Mouse (Mus musculus) activated CD4-positive, CD25-positive, alpha-beta regulatory T cell, adult 4 months (primary cell): ENCODE results near the gene 4931406P16Rik. TPM values are rescaled to one million over a fixed set of nuclear protein-coding genes. Genes with fewer than 3 reads are reported as not detected.
"Not testable (repeated sequence)": the region's sequence is repeated elsewhere in the genome, so short reads cannot be mapped to it uniquely, and the experiment has no call there.

Source experiments
- ATAC-seq: one replicate; pipeline ENCODE4 v1.8.0; 2017
- polyA plus RNA-seq, 2 experiments: library from polyadenylated mRNA; unstranded; fragments of 100-300 nt; shearing (Covaris generic); gene quantifications; one replicate each; pipeline ENCODE4 v1.2.1; 2017

The 4931406P16Rik gene
- polyA plus RNA-seq, 2 experiments from 2014 or later, result 23.5 to 24.1 TPM

DNA sequence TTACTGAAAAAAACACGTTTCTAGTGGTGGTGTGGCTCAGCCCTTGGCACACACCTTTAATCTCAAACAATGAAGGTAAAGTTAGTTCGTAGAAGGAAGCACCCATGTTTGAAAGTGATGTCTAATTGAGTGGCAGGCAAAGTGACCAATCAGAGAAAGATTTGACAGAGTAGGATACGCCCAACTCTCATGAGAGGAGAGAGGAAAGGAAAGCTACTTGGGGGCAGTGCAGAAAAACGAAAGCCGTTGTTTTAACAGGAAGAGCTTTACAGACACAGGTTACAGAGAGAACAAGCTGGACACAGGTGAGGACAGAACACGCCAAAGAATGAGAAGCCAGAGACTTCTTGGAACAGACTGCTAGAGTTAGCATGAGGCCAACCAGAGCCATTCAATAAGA lies 107.0 kb downstream of the 4931406P16Rik start:
- ATAC-seq, result no peak

DNA sequence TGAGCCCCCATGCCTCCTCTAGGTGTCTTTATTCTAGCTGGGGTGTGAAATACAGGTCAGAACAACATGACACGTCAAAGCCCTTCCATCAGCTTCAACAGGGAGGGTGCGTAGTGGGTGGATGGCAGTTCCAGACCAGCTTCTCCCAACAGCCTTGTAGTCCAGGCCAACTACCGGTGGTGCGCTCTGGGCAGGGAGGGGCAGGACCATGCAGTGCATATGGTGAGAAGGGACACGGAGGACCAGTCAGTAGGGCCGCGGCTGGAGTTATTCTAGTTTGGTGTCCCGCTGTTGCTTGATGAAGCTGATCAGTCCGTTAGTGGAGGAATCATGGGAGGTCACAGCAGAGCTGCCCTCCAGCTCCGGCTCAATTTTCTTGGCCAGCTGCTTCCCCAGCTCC lies 111.2 kb downstream of the 4931406P16Rik start:
- ATAC-seq, result not testable (repeated sequence)

DNA sequence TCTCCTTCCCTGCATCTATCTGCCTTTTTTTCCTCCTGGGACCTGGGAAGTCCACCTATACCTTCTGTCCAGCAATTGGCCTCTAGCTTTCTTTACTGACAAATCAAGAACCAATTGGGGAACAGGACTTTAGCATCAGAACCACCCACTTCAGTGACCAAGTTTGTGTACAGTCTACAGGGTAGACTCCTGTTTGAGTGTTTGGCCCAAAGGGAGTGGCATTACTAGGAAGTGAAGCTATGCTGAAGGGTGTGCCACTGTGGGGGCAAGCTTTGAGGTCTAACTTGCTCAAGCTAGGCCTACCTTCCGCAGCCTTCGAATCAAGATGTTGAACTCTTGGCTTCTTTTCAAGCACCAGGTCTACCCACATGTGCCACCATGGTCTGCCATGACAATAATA lies 112.5 kb downstream of the 4931406P16Rik start:
- no peak for ATAC-seq

DNA sequence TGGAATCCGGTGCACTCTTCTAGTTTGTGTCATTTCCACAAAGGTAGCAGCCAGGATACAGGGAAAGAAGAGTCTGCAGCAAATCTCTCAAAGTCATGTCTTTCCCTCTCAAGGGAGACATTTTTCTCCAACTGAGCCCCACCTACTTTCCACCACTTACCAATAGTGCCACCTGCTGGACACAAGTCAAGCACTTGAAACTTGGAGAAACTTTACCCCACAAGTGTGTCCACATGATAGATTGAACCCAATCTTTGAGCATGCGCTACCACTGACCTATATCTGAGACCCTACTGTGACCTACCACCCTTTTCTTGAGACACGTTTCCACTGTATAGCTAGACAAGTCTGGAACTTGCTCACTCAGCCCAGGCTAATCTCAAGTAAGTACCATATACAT lies 115.0 kb downstream of the 4931406P16Rik start:
- peak; percentile 37 for ATAC-seq

DNA sequence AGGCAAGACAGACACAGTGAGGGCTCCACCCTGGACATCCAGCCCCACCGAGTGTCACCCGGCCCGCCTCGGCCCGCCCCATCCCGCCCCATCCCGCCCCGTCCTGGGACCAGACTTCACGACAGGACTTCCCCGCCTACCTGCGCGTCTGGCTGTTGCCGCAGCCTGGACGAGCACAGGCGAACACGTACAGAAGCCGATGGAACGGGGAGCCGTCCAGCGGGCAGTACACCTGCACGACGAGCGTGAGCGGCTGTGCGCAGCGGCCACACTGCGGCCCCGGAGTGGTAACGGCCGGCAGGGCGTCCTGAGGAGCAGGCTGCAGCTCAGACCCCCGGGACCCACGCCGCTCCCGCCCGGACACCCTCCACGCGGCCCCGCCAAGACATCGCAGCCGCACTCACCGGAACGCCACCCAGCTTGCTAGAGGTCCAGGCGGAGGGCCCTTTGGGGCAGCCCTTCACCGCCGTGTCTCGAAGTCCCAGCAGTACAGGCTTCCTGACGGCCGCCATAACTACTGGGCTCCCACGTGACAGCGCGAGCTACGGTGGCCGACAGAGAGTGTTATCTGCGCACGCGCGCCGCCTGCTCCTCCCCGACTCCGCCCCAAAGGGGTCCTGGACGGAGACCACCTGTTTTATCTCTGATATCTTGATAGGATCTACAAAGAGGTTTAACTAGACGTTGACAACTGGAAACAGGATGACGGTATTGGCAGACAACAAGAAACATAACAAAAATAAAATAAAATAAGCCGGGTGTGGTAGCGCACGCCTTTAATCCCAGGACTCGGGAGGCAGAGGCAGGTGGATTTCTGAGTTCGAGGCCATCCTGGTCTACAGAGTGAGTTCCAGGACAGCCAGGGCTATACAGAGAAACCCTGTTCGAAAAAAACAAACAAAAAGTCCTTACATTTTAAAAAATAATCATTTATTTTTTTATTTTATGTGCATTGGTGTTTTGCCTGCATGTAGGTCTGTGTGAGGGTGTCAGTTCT lies 116.9 kb downstream of the 4931406P16Rik start, which contains the start of gene Pdcd2l:
Pdcd2l (minus strand) TSS at position 530 of the 997 bp plus-strand sequence.
- ATAC-seq, result peak; percentile 75

DNA sequence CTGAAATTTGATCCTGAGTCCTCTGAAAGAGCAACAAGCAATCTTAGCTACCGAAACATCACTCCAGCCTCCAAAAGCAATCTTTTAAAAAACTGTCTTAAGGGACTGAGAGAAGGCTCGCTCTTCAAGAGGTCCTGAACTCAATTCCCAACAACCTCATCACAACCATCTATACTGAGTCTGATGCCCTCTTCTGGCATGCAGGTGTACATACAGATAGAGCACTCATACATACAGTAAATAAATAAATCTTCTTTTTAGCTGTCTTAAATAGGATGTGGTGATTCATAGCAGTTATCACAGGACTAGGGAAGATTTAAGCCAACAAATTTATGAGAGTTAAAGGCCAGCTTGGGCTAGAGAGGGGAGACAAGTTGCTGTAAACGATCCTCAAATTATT lies 117.7 kb downstream of the 4931406P16Rik start:
- ATAC-seq, result peak; percentile 26

DNA sequence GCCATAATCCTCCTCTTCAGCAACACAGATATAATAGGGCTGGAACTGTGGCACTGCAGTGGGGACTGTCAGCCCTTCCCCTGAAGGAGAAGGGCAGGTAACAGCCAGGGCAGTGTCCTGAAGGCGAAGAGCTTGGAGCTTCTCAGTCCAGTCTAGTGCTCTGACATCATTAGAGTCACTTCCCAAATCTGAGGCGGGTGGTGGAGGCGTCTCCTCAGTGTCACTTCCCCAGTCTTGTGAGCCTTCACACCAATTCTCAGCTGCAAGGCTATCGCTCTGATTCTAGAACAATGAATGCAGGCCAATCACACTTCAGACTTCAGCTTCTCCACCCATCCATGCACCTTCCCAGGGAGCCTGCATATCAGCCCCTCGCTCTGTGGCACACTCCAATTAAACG lies 120.5 kb downstream of the 4931406P16Rik start:
- no peak for ATAC-seq

DNA sequence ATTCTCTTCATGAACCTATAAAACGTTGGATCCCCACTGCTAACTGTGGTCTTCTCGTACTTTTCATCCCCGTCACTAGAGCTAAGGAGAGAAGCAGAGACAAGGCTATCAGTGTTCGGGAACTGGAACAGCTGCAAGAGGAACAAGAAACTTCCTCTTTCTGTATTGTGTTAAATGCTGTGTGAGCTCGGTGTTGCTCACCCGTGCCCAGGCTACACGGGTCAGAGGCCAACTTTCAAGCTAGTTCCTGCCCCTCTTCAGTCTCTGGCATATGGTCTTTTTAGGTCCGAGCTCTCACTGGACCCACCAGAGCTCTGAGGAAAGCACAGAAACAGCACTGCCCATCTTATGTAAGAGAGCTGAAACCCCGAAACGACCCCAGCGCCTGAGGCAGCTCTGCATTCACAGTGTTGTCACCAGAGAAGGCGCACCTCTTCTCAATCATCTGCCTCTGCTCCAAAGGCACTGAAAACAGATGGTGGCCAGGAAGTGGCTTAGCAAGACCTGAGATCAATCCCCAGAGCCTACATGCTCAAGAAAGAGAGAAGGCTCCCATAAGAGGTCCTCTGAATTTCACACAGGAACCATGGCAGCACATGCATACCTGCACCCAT lies 123.9 kb downstream of the 4931406P16Rik start:
- ATAC-seq, result no peak

Other genes starting within 250 kb of the 4931406P16Rik start
- gene Scgb1b30, start 218.1 kb downstream of the 4931406P16Rik start, polyA plus RNA-seq, result not detected
- not detected for gene Wtip, start 180.3 kb downstream of the 4931406P16Rik start, polyA plus RNA-seq
- gene Uba2, start 144.0 kb downstream of the 4931406P16Rik start, polyA plus RNA-seq, result 10 to 100 TPM; 93.3 to 94.9 TPM
- gene Pdcd2l, start 116.9 kb downstream of the 4931406P16Rik start, polyA plus RNA-seq, result 10 to 100 TPM; 23.4 to 35.1 TPM
- 100 to 1,000 TPM; 354 to 384 TPM for gene Gpi1, start 83.2 kb downstream of the 4931406P16Rik start, polyA plus RNA-seq
- gene Gm6096, start 62.5 kb downstream of the 4931406P16Rik start, polyA plus RNA-seq, result not detected
- gene Lsm14a, start 79.8 kb upstream of the 4931406P16Rik start, polyA plus RNA-seq, result 10 to 100 TPM; 43.9 to 51.3 TPM